Mouse (Mus musculus) thymus, postnatal 10 days (tissue): ENCODE measurements around the gene Adamts17.

Source experiments
- DNase-seq, 2 experiments: peaks; one replicate each; pipeline ENCODE4 v3.0.0; 2021; ENCODE audit warnings: low spot score in 2 of 2

Adamts17 gene

GRCm38 (mm10) chr7:66843846-66844245 lies 4.3 kb downstream of the Adamts17 start:
- DNase-seq = no peak

GRCm38 (mm10) chr7:66846582-66846981 lies 7.0 kb downstream of the Adamts17 start:
- DNase-seq = no peak

GRCm38 (mm10) chr7:66847299-66847698 lies 7.8 kb downstream of the Adamts17 start:
- no peak for DNase-seq

- DNase-seq = no peak
These were observed 9.8 kb downstream of the Adamts17 start for GRCm38 (mm10) chr7:66849316-66849715.

GRCm38 (mm10) chr7:66852164-66852563 lies 12.6 kb downstream of the Adamts17 start:
- DNase-seq = no peak

- no peak for DNase-seq
These were observed 18.1 kb downstream of the Adamts17 start for GRCm38 (mm10) chr7:66857610-66858009.

GRCm38 (mm10) chr7:66858247-66859075 lies 18.9 kb downstream of the Adamts17 start:
- DNase-seq = no peak

- DNase-seq = no peak
These were observed 19.7 kb downstream of the Adamts17 start for GRCm38 (mm10) chr7:66859220-66859619.

GRCm38 (mm10) chr7:66866944-66867718 lies 27.6 kb downstream of the Adamts17 start:
- DNase-seq = no peak

GRCm38 (mm10) chr7:66867719-66868501 lies 28.4 kb downstream of the Adamts17 start:
- DNase-seq = no peak

GRCm38 (mm10) chr7:66871520-66871919 lies 32.0 kb downstream of the Adamts17 start:
- DNase-seq = no peak

GRCm38 (mm10) chr7:66871940-66872511 lies 32.5 kb downstream of the Adamts17 start:
- no peak for DNase-seq

GRCm38 (mm10) chr7:66873235-66873634 lies 33.7 kb downstream of the Adamts17 start:
- DNase-seq = no peak

GRCm38 (mm10) chr7:66891431-66891830 lies 51.9 kb downstream of the Adamts17 start:
- no peak for DNase-seq

GRCm38 (mm10) chr7:66892096-66892495 lies 52.6 kb downstream of the Adamts17 start:
- DNase-seq = no peak

GRCm38 (mm10) chr7:66902376-66902775 lies 62.8 kb downstream of the Adamts17 start:
- no peak for DNase-seq

- no peak for DNase-seq
These were observed 63.5 kb downstream of the Adamts17 start for GRCm38 (mm10) chr7:66903014-66903413.

GRCm38 (mm10) chr7:66905941-66906340 lies 66.4 kb downstream of the Adamts17 start:
- DNase-seq = no peak

- DNase-seq = peak in 1 of 2 experiments; percentile 32
These were observed 73.3 kb downstream of the Adamts17 start for GRCm38 (mm10) chr7:66912866-66913265.

GRCm38 (mm10) chr7:66923595-66923994 lies 84.1 kb downstream of the Adamts17 start:
- no peak for DNase-seq

- no peak for DNase-seq
These were observed 84.6 kb downstream of the Adamts17 start for GRCm38 (mm10) chr7:66924104-66924503.

GRCm38 (mm10) chr7:66929263-66929662 lies 89.7 kb downstream of the Adamts17 start:
- DNase-seq = no peak
